Mouse (Mus musculus): Measurements from ENCODE around the gene Dnase1.
"Not testable (repeated sequence)": the region's sequence is repeated elsewhere in the genome, so short reads cannot be mapped to it uniquely, and the experiment has no call there.

Dnase1 gene

DNA sequence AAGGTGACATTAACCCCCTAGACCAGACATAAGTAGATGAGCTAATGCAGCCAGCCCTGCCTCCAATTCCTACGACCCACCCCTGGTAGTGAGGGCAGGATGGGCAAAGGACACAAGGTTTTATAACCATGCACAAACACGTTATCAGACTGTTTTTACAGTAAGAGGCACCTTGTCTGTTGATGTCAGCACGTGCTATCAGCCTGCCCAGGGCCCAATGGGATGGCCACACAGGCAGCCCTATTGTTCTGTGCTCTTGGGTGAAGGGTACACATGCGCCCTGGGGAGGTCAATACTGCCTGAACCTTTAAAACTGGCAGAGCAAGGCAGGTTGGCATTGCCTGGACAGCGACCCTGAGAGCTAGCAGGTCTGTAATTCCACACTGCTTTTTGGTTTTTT, at the start of gene Dnase1:
Dnase1 (plus strand) TSS at position 136 of the 400 bp plus-strand sequence.
- DNase-seq (ENCODE audit: low spot score in 2 of 2): no peak

DNA sequence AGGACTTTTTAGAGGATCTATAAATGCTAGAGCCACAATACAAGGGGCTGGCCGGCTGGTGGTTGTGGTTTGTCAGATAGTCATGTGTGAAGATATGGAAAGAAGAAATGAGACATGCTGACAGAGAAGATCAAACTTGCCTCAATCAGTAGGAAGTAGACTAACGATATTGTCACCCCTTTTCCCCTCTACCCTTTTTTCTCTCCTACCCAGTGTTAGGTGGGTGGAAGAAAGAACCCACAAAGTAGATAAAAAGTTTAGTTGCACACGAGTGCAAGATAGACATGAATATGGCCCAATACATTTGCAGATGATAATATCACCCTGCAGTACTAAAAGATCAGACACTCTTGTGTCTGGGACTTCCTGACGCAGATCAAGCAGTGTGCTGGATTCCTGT, 48.3 kb upstream of the Dnase1 start:
- no peak for DNase-seq (ENCODE audit: low spot score in 2 of 2)

DNA sequence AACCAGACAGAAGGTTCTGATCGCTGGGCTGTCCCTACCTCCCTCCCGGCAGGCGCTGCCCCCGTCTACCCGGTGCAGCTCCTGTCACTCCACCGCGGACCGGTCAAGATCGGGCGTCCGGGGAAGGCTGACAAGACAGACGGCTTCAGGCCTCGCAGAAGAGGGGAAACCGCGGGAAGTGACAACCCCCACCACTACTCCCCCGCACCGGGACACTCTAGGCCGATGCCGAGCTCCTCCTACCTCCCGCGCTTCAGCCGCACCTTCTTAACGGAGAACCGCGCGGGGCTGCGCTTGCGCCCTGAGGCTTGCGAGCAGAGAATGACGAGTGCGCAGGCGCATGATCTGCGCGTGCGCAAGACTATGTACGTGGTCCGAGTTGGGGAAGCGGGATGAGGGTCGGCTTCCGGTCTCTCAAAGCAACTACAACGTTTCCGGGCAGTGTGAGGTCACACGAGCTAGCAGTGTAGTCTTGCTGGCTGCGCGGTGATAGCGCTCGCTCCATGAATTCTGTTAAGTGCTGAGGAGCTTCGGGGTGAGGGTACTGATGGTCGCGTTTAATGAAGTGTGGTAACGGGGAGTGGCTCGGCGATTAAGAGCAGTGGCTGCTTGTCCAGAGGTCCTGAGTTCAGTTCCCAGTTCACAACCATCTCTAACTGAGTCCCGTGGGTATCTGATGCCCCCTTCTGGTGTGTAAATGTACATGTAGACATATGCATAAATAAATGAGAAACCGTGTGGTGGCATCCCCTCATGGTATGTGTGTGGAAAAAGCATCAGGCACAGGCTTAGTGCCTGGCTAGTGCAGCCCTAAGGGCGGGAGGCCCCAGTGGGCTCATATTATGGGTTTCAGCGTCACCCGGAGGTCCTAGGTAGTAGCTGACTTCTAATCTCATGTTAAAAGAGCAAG, 33.0 kb upstream of the Dnase1 start, which contains the start of gene Slx4:
Slx4 (minus strand) TSS at position 282 of the 910 bp plus-strand sequence.
- DNase-seq (ENCODE audit: low spot score in 2 of 2): peak; percentile 92

DNA sequence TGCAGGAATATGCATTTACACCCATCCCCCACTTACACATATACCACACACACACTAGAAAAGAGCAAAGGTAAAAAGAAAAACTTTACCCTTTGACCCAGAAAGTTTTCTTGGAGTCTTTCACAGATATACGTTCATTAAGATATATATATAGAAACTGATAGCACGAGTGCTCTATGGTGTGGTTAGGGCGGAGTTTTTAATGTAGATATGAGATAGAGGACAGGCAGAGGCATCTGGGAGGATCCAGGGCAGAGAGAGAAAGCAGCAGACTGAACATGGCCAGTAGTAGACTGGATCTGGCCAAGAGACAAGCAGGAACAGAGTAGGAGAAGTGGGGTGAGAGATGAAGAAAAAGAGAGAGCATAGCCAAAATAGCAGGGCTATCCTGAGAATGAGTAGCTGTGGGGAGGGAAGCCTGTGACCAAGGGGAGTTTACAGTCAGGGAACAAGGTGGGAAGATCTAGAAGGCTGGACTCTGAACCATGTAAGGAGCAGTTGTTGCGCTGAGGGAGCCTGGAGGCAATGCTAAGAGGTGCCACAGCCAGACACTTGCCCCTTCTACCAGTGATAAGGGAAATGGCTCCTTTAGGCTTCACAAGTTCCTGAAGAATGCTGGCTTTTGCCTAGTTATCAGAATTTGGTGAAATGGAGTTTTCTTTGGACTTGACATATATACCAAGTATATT, 23.7 kb upstream of the Dnase1 start:
- no peak for DNase-seq (ENCODE audit: low spot score in 2 of 2)

DNA sequence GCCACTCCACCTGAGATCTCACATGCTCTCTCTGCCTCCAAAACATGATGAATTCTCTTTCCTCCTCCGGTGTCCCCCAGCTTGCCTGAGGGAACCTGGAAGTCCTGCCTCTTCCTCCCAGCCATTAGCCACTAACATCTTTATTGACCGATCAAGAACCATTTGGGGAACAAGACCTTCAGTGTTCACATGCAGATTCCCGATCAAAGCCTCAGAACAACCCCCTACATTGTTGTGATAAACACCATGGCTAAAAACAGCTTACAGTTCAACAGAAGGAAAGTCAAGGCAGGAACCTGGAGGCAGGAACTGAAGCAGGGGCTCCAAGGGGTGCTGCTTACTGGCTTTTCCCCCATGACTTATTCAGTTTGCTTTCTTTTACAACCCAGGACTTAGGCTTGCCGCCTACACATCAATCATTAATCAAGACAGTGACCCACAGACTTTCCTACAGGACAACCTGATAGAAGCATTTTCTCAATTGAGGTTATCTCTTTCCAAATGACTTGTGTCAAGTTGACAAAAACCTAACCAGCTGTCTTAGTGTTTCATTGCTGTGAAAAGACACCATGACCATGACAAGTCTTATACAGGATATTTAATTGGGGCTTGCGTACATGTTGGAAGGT, 22.6 kb upstream of the Dnase1 start:
- no peak for DNase-seq (ENCODE audit: low spot score in 2 of 2)

DNA sequence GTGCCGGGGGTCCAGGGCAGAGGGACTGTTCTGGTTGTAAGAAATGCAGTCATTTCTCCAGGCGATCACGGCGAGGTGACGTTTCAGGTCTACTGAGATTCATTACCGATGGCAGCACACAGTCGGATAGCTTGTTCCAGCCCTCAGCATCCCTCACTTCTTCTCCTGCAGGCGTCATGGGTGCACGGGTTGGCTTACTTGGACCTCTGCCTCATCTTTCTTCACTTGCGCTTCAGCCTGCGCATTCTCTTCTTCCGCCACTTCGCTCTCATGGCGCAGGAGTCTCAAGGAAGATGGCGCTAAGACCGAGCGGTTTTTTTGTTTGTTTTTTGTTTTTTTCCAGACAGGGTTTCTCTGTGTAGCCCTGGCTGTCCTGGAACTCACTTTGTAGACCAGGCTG, 20.0 kb upstream of the Dnase1 start:
- not testable (repeated sequence) for DNase-seq (ENCODE audit: low spot score in 2 of 2)

DNA sequence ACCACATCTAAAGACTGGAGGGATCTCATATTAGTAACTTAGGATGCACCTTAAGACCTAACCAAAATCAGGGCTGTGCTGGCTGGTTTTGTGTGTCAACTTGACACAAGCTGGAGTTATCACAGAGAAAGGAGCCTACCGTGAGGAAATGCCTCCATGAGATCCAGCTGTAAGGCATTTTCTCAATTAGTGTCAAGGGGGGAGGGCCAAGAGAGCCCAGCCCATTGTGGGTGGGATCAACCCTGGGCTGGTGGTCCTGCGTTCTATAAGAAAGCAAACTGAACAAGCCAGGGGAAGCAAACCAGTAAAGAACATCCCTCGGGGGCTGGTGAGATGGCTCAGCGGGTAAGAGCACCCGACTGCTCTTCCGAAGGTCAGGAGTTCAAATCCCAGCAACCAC, 19.3 kb upstream of the Dnase1 start:
- not testable (repeated sequence) for DNase-seq (ENCODE audit: low spot score in 2 of 2)

DNA sequence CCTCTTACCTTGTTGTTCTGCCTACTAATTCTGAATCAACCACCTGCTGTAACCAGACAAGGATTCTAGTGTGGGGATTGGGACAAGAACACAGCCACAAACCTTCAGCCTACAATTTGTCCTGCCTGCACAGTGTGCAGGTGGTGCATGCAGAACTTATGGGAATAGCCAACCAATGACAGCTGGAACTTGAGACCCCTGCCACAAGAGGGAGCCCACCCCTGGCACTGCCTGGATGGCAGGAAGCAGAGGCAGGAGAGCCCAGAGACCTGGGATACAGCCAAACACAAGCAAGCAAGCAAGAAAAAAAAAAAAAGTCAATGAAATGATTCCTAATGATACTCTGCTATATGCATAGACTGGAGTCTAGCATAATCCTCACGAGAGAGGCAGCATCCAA, 15.5 kb upstream of the Dnase1 start:
- DNase-seq (ENCODE audit: low spot score in 2 of 2): no peak

- no peak for DNase-seq (ENCODE audit: low spot score in 2 of 2)
These were observed 14.0 kb upstream of the Dnase1 start for GRCm38 (mm10) chr16:4022719-4023118.

GRCm38 (mm10) chr16:4026672-4027071, 10.1 kb upstream of the Dnase1 start:
- DNase-seq (ENCODE audit: low spot score in 2 of 2): no peak

- no peak for DNase-seq (ENCODE audit: low spot score in 2 of 2)
These were observed 9.5 kb upstream of the Dnase1 start for GRCm38 (mm10) chr16:4027211-4027610.

- DNase-seq (ENCODE audit: low spot score in 2 of 2): no peak
These were observed 7.3 kb upstream of the Dnase1 start for GRCm38 (mm10) chr16:4029371-4029841.

GRCm38 (mm10) chr16:4030501-4030900, 6.2 kb upstream of the Dnase1 start:
- no peak for DNase-seq (ENCODE audit: low spot score in 2 of 2)

DNA sequence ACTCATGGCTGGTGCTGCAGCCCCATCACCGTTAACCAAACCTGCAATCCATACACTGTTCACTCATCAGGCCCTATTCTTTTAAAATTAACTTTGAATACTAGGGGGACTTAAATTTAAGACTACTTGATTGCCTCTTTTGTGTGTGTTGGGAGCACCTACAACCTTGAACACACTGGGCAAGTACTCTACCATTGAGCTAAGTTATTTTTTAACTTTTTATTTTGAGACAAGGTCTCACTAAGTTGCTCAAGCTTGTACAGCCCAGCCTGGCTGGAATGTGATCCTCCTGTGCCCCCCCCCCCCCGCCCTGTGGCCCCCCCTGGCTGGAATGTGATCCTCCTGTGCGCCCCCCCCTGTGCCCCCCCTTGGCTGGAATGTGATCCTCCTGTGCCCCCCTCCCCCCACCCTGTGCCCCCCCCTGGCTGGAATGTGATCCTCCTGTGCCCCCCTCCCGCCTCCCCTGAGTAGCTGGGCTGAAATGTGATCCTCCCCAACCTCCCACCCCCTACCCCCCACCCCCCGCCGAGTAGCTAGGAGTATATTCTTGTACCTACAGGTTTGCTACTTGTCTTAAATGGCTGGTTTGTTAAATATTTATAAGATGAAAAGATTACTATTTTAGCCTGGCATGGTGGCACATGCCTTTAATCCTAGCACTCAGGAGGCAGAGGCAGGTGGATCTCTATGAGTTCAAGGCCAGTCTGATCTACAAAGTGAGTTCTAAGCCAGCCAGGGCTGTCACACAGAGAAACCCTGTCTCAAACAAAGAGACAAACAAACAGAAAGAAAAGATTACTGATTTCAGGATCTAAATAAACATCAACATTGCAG, 5.1 kb upstream of the Dnase1 start:
- DNase-seq (ENCODE audit: low spot score in 2 of 2): no peak

- DNase-seq (ENCODE audit: low spot score in 2 of 2): no peak
These were observed 4.4 kb upstream of the Dnase1 start for GRCm38 (mm10) chr16:4032341-4032748.

DNA sequence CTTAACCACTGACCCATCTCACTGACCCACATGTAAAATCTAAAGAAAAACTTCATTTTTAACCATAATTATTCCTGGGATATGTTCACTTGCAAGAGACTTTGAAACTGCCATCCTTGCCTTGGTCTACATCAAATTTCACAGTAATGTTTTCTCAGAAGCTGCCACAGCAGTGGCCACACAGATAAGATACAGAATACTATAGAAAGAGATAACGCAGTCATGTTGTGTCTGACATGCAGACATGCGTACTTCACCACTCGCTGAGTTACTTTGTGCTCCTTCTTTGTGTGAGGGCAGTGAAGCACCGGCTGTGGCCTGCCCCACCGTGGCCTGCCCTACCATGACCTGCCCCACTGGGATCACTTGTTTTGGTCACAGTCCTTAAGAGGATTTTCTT, 2.8 kb upstream of the Dnase1 start:
- DNase-seq (ENCODE audit: low spot score in 2 of 2): no peak

GRCm38 (mm10) chr16:4034476-4034875, 2.3 kb upstream of the Dnase1 start:
- DNase-seq (ENCODE audit: low spot score in 2 of 2): no peak

- no peak for DNase-seq (ENCODE audit: low spot score in 2 of 2)
These were observed 1.2 kb upstream of the Dnase1 start for GRCm38 (mm10) chr16:4035575-4035974.

DNA sequence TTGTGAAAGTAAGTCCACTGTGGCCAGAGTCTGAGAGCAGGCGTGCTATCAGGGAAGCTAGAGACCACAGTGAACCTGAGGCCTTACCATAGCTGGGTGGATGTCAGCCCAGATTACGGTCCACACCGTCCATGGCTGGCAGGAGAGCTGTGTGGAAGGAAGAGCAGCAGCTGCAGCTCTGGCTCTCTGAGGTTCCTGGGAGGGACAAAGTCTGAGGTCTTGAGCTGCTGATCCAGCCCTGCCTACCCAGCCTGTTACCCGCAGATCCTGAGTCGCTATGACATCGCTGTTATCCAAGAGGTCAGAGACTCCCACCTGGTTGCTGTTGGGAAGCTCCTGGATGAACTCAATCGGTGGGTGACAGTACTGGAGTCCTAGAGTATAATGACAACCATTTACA, 948 bp downstream of the Dnase1 start:
- DNase-seq (ENCODE audit: low spot score in 2 of 2): no peak

DNA sequence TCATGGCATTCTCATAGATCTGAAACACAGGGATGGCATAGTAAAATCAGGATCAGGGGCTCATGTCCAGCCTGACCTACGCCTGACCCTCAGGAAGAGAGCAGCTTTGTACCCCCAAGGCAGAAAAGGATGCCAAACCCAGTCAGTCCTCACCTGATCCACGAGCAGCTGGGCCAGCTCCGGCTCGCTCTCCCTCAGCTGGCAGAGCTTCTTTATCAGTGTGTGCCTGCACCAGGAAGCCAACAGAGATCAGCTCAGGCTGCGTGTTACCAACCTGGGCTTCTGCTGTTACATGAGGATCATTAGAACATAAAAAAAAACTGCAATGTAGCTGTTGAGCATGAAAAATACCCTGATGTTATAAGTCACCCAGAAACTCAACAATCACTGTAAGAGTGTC, 3.5 kb downstream of the Dnase1 start:
- no peak for DNase-seq (ENCODE audit: low spot score in 2 of 2)

DNA sequence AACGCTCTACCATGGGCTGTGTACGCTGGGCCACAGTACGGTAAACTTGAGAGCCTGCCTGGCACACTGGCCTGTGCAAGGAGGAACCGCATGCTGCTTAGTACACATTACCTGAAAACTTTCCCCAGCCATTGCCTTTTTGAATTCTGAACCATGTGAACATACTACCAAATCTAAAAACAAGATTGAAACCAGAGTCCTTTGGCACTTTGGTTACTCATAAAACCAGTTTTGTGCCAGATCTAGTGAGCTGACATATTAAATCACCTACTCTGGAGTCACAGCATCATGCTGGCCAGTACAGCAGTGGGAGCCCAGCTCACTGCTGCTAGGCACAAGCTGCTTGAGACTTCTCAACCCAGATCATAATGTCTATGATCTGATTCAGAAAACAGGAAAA, 4.9 kb downstream of the Dnase1 start:
- no peak for DNase-seq (ENCODE audit: low spot score in 2 of 2)
